Mouse (Mus musculus) CH12.LX (cell line): ENCODE data around the gene Bmyc. TPM values are rescaled to one million over a fixed set of nuclear protein-coding genes. Genes with fewer than 3 reads are reported as not detected.

Source experiments
- DNase-seq: peaks from one replicate; pipeline ENCODE4 v3.0.0-alpha.2; 2013; ENCODE audit errors: extremely low read depth
- H3K27ac ChIP-seq: 2 replicates; pipeline ENCODE4 v1.5.1; 2012; ENCODE audit warnings: low read depth, mild to moderate bottlenecking, control low read depth, moderate library complexity; ENCODE audit not compliant: insufficient read depth
- H3K27me3 ChIP-seq: replicated peaks from 2 replicates; pipeline ENCODE3; 2012; ENCODE audit warnings: inconsistent platforms
- H3K36me3 ChIP-seq, 2 experiments: replicated peaks in 1 of 2; 2 replicates each; pipeline versions ENCODE3 to v1.6.1; 2012; ENCODE audit warnings: inconsistent platforms in 1 of 2, low read length in 1 of 2, mild to moderate bottlenecking in 1 of 2, mixed read lengths in 1 of 2, moderate library complexity in 1 of 2; ENCODE audit not compliant: control insufficient read depth in 1 of 2, insufficient read depth in 1 of 2
- H3K4me1 ChIP-seq, 2 experiments: 2 replicates each; pipeline ENCODE4 v1.6.1; 2012; ENCODE audit warnings: inconsistent platforms in 1 of 2, moderate library complexity in 1 of 2; ENCODE audit not compliant: insufficient read depth in 2 of 2, control insufficient read depth in 1 of 2
- H3K4me2 ChIP-seq: 2 replicates; pipeline ENCODE4 v1.6.1; 2012; ENCODE audit warnings: low read depth, mild to moderate bottlenecking, control low read depth; ENCODE audit not compliant: poor library complexity, insufficient read depth, severe bottlenecking
- H3K4me3 ChIP-seq, 3 experiments: fragments of 150-350 bp in 1 of 3; sonication (generic) in 1 of 3; replicated peaks in 1 of 3; 2 replicates each; pipeline versions ENCODE3 to v1.5.1; 2011 to 2012; ENCODE audit warnings: low read depth in 2 of 3, low read length in 2 of 3, mild to moderate bottlenecking in 2 of 3, moderate library complexity in 2 of 3, control low read depth in 1 of 3, improper control_type of control experiment in 1 of 3, inconsistent platforms in 1 of 3, mixed read lengths in 1 of 3; ENCODE audit not compliant: poor library complexity in 1 of 3
- H3K79me2 ChIP-seq: replicated peaks from 2 replicates; pipeline ENCODE4 v1.6.1; 2012; ENCODE audit warnings: mild to moderate bottlenecking, moderate library complexity; ENCODE audit not compliant: control insufficient read depth, poor library complexity, insufficient read depth, severe bottlenecking; ENCODE audit errors: extremely low read depth
- H3K9ac ChIP-seq: 2 replicates; pipeline ENCODE4 v1.6.1; 2012; ENCODE audit warnings: low read depth, mild to moderate bottlenecking, control low read depth, moderate library complexity; ENCODE audit not compliant: insufficient read depth
- H3K9me3 ChIP-seq: replicated peaks from 2 replicates; pipeline ENCODE3; 2012; ENCODE audit warnings: low read length, inconsistent platforms, mixed read lengths
- BHLHE40 ChIP-seq: IDR thresholded peaks from 2 replicates; pipeline ENCODE4 v1.6.1; 2011; ENCODE audit warnings: mild to moderate bottlenecking, low read depth, low read length, improper control_type of control experiment
- CHD1 ChIP-seq: IDR thresholded peaks from 2 replicates; pipeline ENCODE4 v1.6.1; 2012; ENCODE audit warnings: low read depth, low read length, improper control_type of control experiment, inconsistent platforms
- CHD2 ChIP-seq: IDR thresholded peaks from 2 replicates; pipeline ENCODE4 v1.6.1; 2011; ENCODE audit warnings: low read length, improper control_type of control experiment
- CTCF ChIP-seq, 2 experiments: IDR thresholded peaks in 1 of 2; conservative IDR thresholded peaks in 1 of 2; 2 replicates each; pipeline ENCODE4 v1.5.1; 2011 to 2012; ENCODE audit warnings: low read depth in 2 of 2, low read length in 2 of 2, improper control_type of control experiment in 1 of 2, inconsistent platforms in 1 of 2, mild to moderate bottlenecking in 1 of 2, moderate library complexity in 1 of 2
- E2F4 ChIP-seq: IDR thresholded peaks from 2 replicates; pipeline ENCODE4 v1.6.1; 2011; ENCODE audit warnings: low read depth, low read length, improper control_type of control experiment; ENCODE audit not compliant: insufficient replicate concordance
- ELF1 ChIP-seq: IDR thresholded peaks from 2 replicates; pipeline ENCODE4 v1.6.1; 2014; ENCODE audit warnings: low read depth, mild to moderate bottlenecking, inconsistent platforms, low read length, improper control_type of control experiment
- EP300 ChIP-seq: IDR thresholded peaks from 2 replicates; pipeline ENCODE4 v1.6.1; 2011; ENCODE audit warnings: low read length, improper control_type of control experiment
- ETS1 ChIP-seq: conservative IDR thresholded peaks from 2 replicates; pipeline ENCODE4 v1.6.1; 2012; ENCODE audit warnings: low read depth, mild to moderate bottlenecking, inconsistent platforms, low read length, improper control_type of control experiment, moderate library complexity
- GABPA ChIP-seq: IDR thresholded peaks from 2 replicates; pipeline ENCODE4 v1.6.1; 2012; ENCODE audit warnings: low read depth, low read length, improper control_type of control experiment, inconsistent platforms; ENCODE audit not compliant: insufficient replicate concordance
- HCFC1 ChIP-seq: IDR thresholded peaks from 2 replicates; pipeline ENCODE4 v1.6.1; 2012; ENCODE audit warnings: low read depth, mild to moderate bottlenecking, inconsistent platforms, low read length, improper control_type of control experiment
- IRF4 ChIP-seq: IDR thresholded peaks from 2 replicates; pipeline ENCODE4 v1.6.1; 2014; ENCODE audit warnings: low read depth, mild to moderate bottlenecking, inconsistent platforms, low read length, improper control_type of control experiment
- JUN ChIP-seq: IDR thresholded peaks from 2 replicates; pipeline ENCODE4 v1.6.1; 2011; ENCODE audit warnings: low read depth, mild to moderate bottlenecking, low read length, improper control_type of control experiment, moderate library complexity; ENCODE audit not compliant: insufficient read depth
- KAT2A ChIP-seq: IDR thresholded peaks from 2 replicates; pipeline ENCODE4 v1.6.1; 2012; ENCODE audit warnings: low read length, improper control_type of control experiment, inconsistent platforms; ENCODE audit not compliant: insufficient replicate concordance
- MAFK ChIP-seq: IDR thresholded peaks from 2 replicates; pipeline ENCODE4 v1.6.1; 2011; ENCODE audit warnings: low read length, improper control_type of control experiment; ENCODE audit not compliant: insufficient replicate concordance
- MXI1 ChIP-seq: IDR thresholded peaks from 2 replicates; pipeline ENCODE4 v1.6.1; 2011; ENCODE audit warnings: mild to moderate bottlenecking, low read depth, low read length, improper control_type of control experiment
- NELFE ChIP-seq: IDR thresholded peaks from 2 replicates; pipeline ENCODE4 v1.6.1; 2011; ENCODE audit warnings: low read depth, low read length, improper control_type of control experiment
- NRF1 ChIP-seq: IDR thresholded peaks from 2 replicates; pipeline ENCODE4 v1.6.1; 2014; ENCODE audit warnings: low read depth, mild to moderate bottlenecking, inconsistent platforms, low read length, improper control_type of control experiment, moderate library complexity
- POLR2A ChIP-seq: IDR thresholded peaks from 2 replicates; pipeline ENCODE4 v1.6.1; 2011; ENCODE audit warnings: low read depth, mild to moderate bottlenecking, improper control_type of control experiment, low read length
- POLR2AphosphoS2 ChIP-seq: IDR thresholded peaks from 2 replicates; pipeline ENCODE4 v1.6.1; 2011; ENCODE audit warnings: low read depth, low read length, improper control_type of control experiment
- RAD21 ChIP-seq: IDR thresholded peaks from 2 replicates; pipeline ENCODE4 v1.6.1; 2011; ENCODE audit warnings: low read depth, mild to moderate bottlenecking, low read length, improper control_type of control experiment, moderate library complexity
- RCOR1 ChIP-seq: conservative IDR thresholded peaks from 2 replicates; pipeline ENCODE4 v1.6.1; 2012; ENCODE audit warnings: low read depth, mild to moderate bottlenecking, inconsistent platforms, low read length, improper control_type of control experiment
- SIN3A ChIP-seq: IDR thresholded peaks from 2 replicates; pipeline ENCODE4 v1.6.1; 2012; ENCODE audit warnings: low read length, improper control_type of control experiment, inconsistent platforms
- SMC3 ChIP-seq: IDR thresholded peaks from 2 replicates; pipeline ENCODE4 v1.6.1; 2011; ENCODE audit warnings: low read depth, low read length, improper control_type of control experiment
- TBP ChIP-seq: conservative IDR thresholded peaks from 2 replicates; pipeline ENCODE4 v1.6.1; 2011; ENCODE audit warnings: low read depth, low read length, improper control_type of control experiment
- TCF12 ChIP-seq: IDR thresholded peaks from 2 replicates; pipeline ENCODE4 v1.6.1; 2014; ENCODE audit warnings: low read depth, mild to moderate bottlenecking, inconsistent platforms, low read length, improper control_type of control experiment
- USF1 ChIP-seq: IDR thresholded peaks from 2 replicates; pipeline ENCODE4 v1.6.1; 2014; ENCODE audit warnings: low read depth, mild to moderate bottlenecking, inconsistent platforms, low read length, improper control_type of control experiment
- USF2 ChIP-seq: conservative IDR thresholded peaks from 2 replicates; pipeline ENCODE4 v1.6.1; 2011; ENCODE audit warnings: low read depth, low read length, improper control_type of control experiment
- ZC3H11A ChIP-seq: IDR thresholded peaks from 2 replicates; pipeline ENCODE4 v1.6.1; 2012; ENCODE audit warnings: low read depth, mild to moderate bottlenecking, inconsistent platforms, low read length, improper control_type of control experiment
- ZMIZ1 ChIP-seq: IDR thresholded peaks from 2 replicates; pipeline ENCODE4 v1.6.1; 2012; ENCODE audit warnings: low read depth, mild to moderate bottlenecking, inconsistent platforms, low read length, improper control_type of control experiment
- dilution Hi-C: fragments of 300-500 bp; cut with MboI; formaldehyde crosslinking; loops from 2 replicates; pipeline ENCODE4 v1.14.3; 2020; ENCODE audit warnings: low sequenced_read_pairs; ENCODE audit not compliant: extremely low pct_unique_long_range_greater_than_20kb, extremely low pct_ligation_motif_present
- in situ Hi-C: fragments of 300-500 bp; cut with MboI; formaldehyde crosslinking; loops from 3 replicates; pipeline ENCODE4 v1.14.3; 2019; ENCODE audit warnings: low sequenced_read_pairs, low pct_ligation_motif_present, low pct_unique_long_range_greater_than_20kb, mixed read lengths
- polyA plus RNA-seq: library from polyadenylated mRNA; unstranded; fragments of >175 nt; gene quantifications from 2 replicates; pipeline ENCODE4 v1.2.1, GENCODE M21; 2012; ENCODE audit warnings: low read depth; ENCODE audit not compliant: insufficient read length
- total RNA-seq, 2 experiments: library from RNA; depleted of rRNA; stranded (reverse); fragments of 300-350 nt in 1 of 2; fragments of >200 nt in 1 of 2; gene quantifications; 2 replicates each; pipeline ENCODE4 v1.2.3; 2012 to 2014

Bmyc gene
- total and polyA plus RNA-seq, 3 experiments, result 10.8 to 37.2 (median 13.7) TPM

GRCm38 (mm10) chr2:25663511-25663910 is 43.0 kb upstream of the Bmyc start:
- Histone ChIP-seq H3K4me2 (no peak overlapping the region), H3K27me3 (no peaks in the 10 kb centered on the region), H3K4me1 (peaks cover 4 to 31% of the 10 kb centered on the region in 2 experiments), H3K9ac (no peak overlapping the region), H3K79me2 (no peaks in the 10 kb centered on the region), H3K27ac (no peak overlapping the region), H3K36me3 (no peaks in the 10 kb centered on the region), H3K9me3 (no peaks in the 10 kb centered on the region), H3K4me3 (no peak overlapping the region)
- in situ Hi-C loops, result no loop called here
- peak; percentile 70 for DNase-seq
- no peak for TF ChIP-seq POLR2AphosphoS2
- TF ChIP-seq ZC3H11A, result no peak
- TF ChIP-seq USF2, result no peak
- TF ChIP-seq RAD21, result peak; percentile 76
- TF ChIP-seq CHD1, result no peak
- no peak for TF ChIP-seq NELFE
- TF ChIP-seq NRF1, result no peak
- no peak for TF ChIP-seq CHD2
- TF ChIP-seq ZMIZ1, result no peak
- no peak for TF ChIP-seq GABPA
- peak; percentile 65 for TF ChIP-seq SMC3
- no peak for TF ChIP-seq JUN
- TF ChIP-seq CTCF (conservative IDR thresholded peaks at IDR 0.05 in 1 of 2, IDR thresholded peaks at IDR 0.05 in 1 of 2; ENCODE audit: low read depth in 2 of 2, low read length in 2 of 2), result peak; percentile 74 to 85
- TF ChIP-seq TBP, result no peak
- dilution Hi-C loops, result no loop called here

GRCm38 (mm10) chr2:25664125-25664524 is 42.4 kb upstream of the Bmyc start:
- Histone ChIP-seq H3K9ac (no peak overlapping the region), H3K79me2 (no peaks in the 10 kb centered on the region), H3K4me1 (peaks cover 0 to 25% of the 10 kb centered on the region in 2 experiments; a peak in 3 of 4 replicates), H3K4me3 (no peak overlapping the region), H3K9me3 (no peaks in the 10 kb centered on the region), H3K27ac (no peak overlapping the region), H3K4me2 (no peak overlapping the region), H3K36me3 (no peaks in the 10 kb centered on the region), H3K27me3 (no peaks in the 10 kb centered on the region)
- in situ Hi-C loops (no loop called here), dilution Hi-C loops (no loop called here)
- peak; percentile 21 for DNase-seq
- TF ChIP-seq E2F4, result no peak
- TF ChIP-seq EP300, result 0 out of 2 replicates have a peak, but pooled peaks have one; percentile 22
- TF ChIP-seq TBP, result no peak
- no peak for TF ChIP-seq MXI1
- no peak for TF ChIP-seq CHD2
- no peak for TF ChIP-seq POLR2AphosphoS2
- no peak for TF ChIP-seq USF1
- no peak for TF ChIP-seq POLR2A
- no peak for TF ChIP-seq CHD1
- no peak for TF ChIP-seq ZC3H11A
- no peak for TF ChIP-seq RCOR1
- TF ChIP-seq CTCF (conservative IDR thresholded peaks at IDR 0.05 in 1 of 2, IDR thresholded peaks at IDR 0.05 in 1 of 2; ENCODE audit: low read depth in 2 of 2, low read length in 2 of 2), result no peak
- TF ChIP-seq HCFC1, result no peak
- no peak for TF ChIP-seq ELF1
- TF ChIP-seq BHLHE40, result peak; percentile 62
- no peak for TF ChIP-seq ETS1
- no peak for TF ChIP-seq IRF4
- no peak for TF ChIP-seq MAFK
- TF ChIP-seq TCF12, result no peak
- TF ChIP-seq KAT2A, result no peak
- TF ChIP-seq SIN3A, result 0 out of 2 replicates have a peak, but pooled peaks have one; percentile 29
